Mouse (Mus musculus) ES-E14 (cell line): ENCODE measurements around the gene Nrbp1. TPM values are rescaled to one million over a fixed set of nuclear protein-coding genes. Genes with fewer than 3 reads are reported as not detected.
A peak's percentile ranks its signal among the peaks of the same experiment; 100 is the strongest.

Experiments used
- DNase-seq: peaks from one replicate; pipeline ENCODE4 v3.0.0-alpha.2; 2013; ENCODE audit warnings: low read depth, low spot score
- H3K27ac ChIP-seq: 2 replicates; pipeline ENCODE4 v1.5.1; 2012; ENCODE audit warnings: low read depth, mild to moderate bottlenecking, low read length, moderate library complexity, mixed read lengths; ENCODE audit not compliant: poor library complexity, insufficient read depth, severe bottlenecking
- H3K36me3 ChIP-seq: 2 replicates; pipeline ENCODE4 v1.6.1; 2012; ENCODE audit warnings: mild to moderate bottlenecking, low read length, moderate library complexity, mixed read lengths; ENCODE audit not compliant: control insufficient read depth, poor library complexity, insufficient read depth, severe bottlenecking
- H3K4me1 ChIP-seq, 2 experiments: fragments of 150-350 bp in 1 of 2; sonication (generic) in 1 of 2; 2 replicates each; pipeline ENCODE4 v1.6.1; 2012; ENCODE audit warnings: low read length in 2 of 2, mild to moderate bottlenecking in 1 of 2, mixed read lengths in 1 of 2; ENCODE audit not compliant: control insufficient read depth in 2 of 2, insufficient read depth in 2 of 2, poor library complexity in 1 of 2
- H3K4me3 ChIP-seq, 2 experiments: fragments of 150-350 bp in 1 of 2; sonication (generic) in 1 of 2; 2 replicates each; pipeline ENCODE4 v1.5.1; 2012; ENCODE audit warnings: low read length in 2 of 2, low read depth in 1 of 2, mild to moderate bottlenecking in 1 of 2, mixed read lengths in 1 of 2; ENCODE audit not compliant: insufficient read depth in 1 of 2, poor library complexity in 1 of 2, severe bottlenecking in 1 of 2
- H3K9ac ChIP-seq: 2 replicates; pipeline ENCODE4 v1.6.1; 2012; ENCODE audit warnings: low read depth, mild to moderate bottlenecking, low read length, mixed read lengths; ENCODE audit not compliant: poor library complexity, insufficient read depth, severe bottlenecking
- H3K9me3 ChIP-seq: fragments of 150-350 bp; sonication (generic); 2 replicates; pipeline ENCODE4 v1.6.1; 2012; ENCODE audit warnings: low read depth, mild to moderate bottlenecking, low read length; ENCODE audit not compliant: control insufficient read depth, insufficient read depth
- CHD2 ChIP-seq: IDR thresholded peaks from 2 replicates; pipeline ENCODE4 v1.6.1; 2014; ENCODE audit warnings: mild to moderate bottlenecking, low read depth, low read length, inconsistent platforms
- HCFC1 ChIP-seq: IDR thresholded peaks from 2 replicates; pipeline ENCODE4 v1.6.1; 2012; ENCODE audit warnings: low read length, inconsistent platforms, borderline replicate concordance; ENCODE audit not compliant: insufficient read depth
- MAFK ChIP-seq: IDR thresholded peaks from 2 replicates; pipeline ENCODE4 v1.6.1; 2014; ENCODE audit warnings: mild to moderate bottlenecking, low read depth, low read length, inconsistent platforms; ENCODE audit not compliant: insufficient read depth
- ZC3H11A ChIP-seq: IDR thresholded peaks from 2 replicates; pipeline ENCODE4 v1.6.1; 2012; ENCODE audit warnings: low read depth, mild to moderate bottlenecking, inconsistent platforms, low read length, borderline replicate concordance
- ZNF384 ChIP-seq: IDR thresholded peaks from 2 replicates; pipeline ENCODE4 v1.6.1; 2012; ENCODE audit warnings: low read depth, low read length, inconsistent platforms
- in situ Hi-C, 2 experiments: fragments of 600-800 bp; cut with MboI; formaldehyde crosslinking; loops; one replicate each; pipeline ENCODE4 v1.15.1; 2025; ENCODE audit warnings: low sequenced_read_pairs in 2 of 2, inconsistent platforms in 1 of 2; ENCODE audit not compliant: unreplicated experiment in 2 of 2
- total RNA-seq: library from RNA; depleted of rRNA; stranded (reverse); fragments of 300-350 nt; gene quantifications from 2 replicates; pipeline ENCODE4 v1.2.3, GENCODE M21; 2012

Nrbp1 gene
- total RNA-seq, 1 experiment = 53.1 TPM

DNA sequence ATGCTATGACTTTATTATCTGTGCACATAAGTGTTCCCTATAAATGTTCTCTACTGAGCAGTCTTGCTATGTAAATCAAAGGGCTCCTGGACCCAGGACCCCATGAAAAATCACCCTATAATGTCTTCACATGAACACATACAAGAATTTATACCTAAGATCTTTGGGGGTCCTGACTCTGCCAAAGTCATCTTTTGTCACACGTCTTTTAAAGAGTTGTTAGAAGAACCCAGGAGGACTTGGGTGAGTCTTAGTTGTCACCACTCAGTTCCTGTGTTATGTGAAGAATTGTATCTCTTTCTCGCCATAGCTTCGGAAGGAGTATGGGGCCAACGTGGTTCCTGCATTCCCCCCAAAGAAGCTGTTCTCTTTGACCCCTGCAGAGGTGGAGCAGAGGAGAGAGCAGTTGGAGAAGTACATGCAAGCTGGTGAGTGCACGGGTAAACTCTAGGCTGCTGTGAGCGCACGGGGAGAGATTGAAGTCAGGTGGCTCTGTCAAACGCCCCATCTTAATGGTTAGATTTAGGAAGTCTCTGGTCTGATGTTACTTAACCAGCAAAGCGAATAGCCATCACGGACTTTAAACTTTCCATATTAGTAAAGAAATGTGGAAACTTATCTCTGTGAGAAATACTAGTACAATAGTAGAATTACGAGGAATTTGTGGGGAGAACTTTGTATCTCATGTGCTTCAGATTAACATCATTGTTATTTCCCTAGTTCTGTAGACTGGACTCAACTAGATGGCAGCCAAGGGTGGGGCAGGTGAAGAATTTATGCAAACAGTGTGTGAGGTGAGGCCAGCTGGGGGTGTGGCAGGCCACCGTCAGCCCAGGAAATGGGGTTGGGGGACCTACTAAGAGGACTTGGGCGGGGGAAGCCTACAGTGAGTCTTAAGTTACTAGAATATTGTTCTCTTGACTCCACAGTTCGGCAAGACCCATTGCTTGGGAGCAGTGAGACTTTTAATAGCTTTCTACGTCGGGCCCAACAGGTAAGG is 45.9 kb upstream of the Nrbp1 start:
- Histone ChIP-seq H3K9me3 (no peaks in the 10 kb centered on the region), H3K27ac (peak overlapping the region; percentile 45; the same call in 1 of the 2 replicates), H3K4me1 (peaks cover 9 to 12% of the 10 kb centered on the region in 2 experiments), H3K36me3 (peaks cover 58% of the 10 kb centered on the region), H3K9ac (peak overlapping the region; percentile 32; the same call in 1 of the 2 replicates), H3K4me3 (peak overlapping the region in 1 of 2 experiments; percentile 92; a peak in 2 of 4 replicates)
- no peak for DNase-seq
- TF ChIP-seq HCFC1 (no peak), ZNF384 (no peak), CHD2 (no peak), MAFK (no peak), ZC3H11A (no peak)
- in situ Hi-C loops = no loop called here

DNA sequence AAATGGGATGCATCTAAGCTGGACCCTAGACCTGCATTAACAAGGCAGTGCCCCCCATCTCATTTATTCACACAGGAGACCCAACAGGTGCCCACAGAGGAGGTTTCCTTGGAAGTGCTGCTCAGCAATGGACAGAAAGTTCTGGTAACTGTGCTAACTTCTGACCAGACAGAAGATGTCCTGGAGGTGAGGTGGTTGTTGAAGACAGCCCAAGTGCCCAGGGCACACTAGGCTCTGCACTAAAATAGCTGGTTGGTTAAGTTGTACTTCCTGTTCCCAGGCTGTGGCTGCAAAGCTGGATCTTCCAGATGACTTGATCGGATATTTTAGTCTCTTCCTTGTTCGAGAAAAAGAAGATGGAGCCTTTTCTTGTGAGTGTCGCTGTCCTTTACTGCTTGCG is 45.0 kb upstream of the Nrbp1 start:
- peaks cover 9 to 12% of the 10 kb centered on the region in 2 experiments for H3K4me1 ChIP-seq
- in situ Hi-C loops = no loop called here
- peaks cover 55% of the 10 kb centered on the region for H3K36me3 ChIP-seq
- no peak for TF ChIP-seq ZC3H11A
- TF ChIP-seq HCFC1 = no peak
- TF ChIP-seq MAFK = no peak
- no peak for TF ChIP-seq CHD2
- no peak for TF ChIP-seq ZNF384
- H3K9ac ChIP-seq = no peak overlapping the region
- no peak overlapping the region for H3K27ac ChIP-seq
- no peaks in the 10 kb centered on the region for H3K9me3 ChIP-seq
- no peak for DNase-seq
- no peak overlapping the region for H3K4me3 ChIP-seq

DNA sequence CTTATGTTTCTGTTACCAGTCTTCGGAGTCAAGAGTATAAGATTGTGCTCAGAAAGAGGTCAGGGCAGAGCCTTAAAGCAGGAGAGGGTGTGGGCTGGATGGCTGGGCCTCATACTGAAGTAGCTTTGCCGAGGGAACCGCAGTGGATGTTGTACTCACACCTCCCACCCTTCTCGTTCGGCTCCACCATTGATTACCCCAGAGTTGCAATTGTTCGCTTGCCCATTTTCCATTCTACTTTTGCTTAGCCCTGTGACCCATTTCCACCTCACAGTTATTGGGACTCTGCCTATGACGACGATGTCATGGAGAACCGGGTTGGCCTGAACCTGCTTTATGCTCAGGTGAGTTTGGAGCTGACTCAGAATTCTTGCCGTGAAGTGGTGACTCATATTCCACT is 44.5 kb upstream of the Nrbp1 start:
- Histone ChIP-seq H3K36me3 (peaks cover 50% of the 10 kb centered on the region), H3K4me1 (peaks cover 11 to 12% of the 10 kb centered on the region in 2 experiments), H3K9me3 (no peaks in the 10 kb centered on the region), H3K9ac (no peak overlapping the region), H3K27ac (no peak overlapping the region), H3K4me3 (no peak overlapping the region)
- no peak for DNase-seq
- TF ChIP-seq ZNF384 (no peak), MAFK (no peak), HCFC1 (no peak), ZC3H11A (no peak), CHD2 (no peak)
- in situ Hi-C loops = no loop called here

DNA sequence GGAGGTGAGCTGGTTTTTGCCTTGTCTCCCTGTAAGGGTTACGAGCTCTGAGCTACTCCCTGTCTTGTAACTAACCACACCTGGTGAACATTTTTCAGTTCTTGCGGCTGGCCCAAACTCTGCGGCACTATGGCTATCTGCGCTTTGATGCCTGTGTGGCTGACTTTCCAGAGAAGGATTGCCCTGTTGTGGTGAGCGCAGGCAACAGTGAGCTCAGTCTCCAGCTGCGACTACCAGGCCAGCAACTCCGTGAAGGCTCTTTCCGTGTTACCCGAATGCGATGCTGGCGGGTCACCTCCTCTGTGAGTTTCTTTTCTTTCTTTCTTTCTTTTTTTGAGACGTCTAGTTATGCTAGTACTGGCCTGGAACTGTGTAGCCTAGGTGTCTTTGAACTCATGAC is 43.6 kb upstream of the Nrbp1 start:
- H3K4me1 ChIP-seq = peaks cover 11 to 12% of the 10 kb centered on the region in 2 experiments
- no peak for TF ChIP-seq CHD2
- TF ChIP-seq MAFK = no peak
- no peak for TF ChIP-seq ZC3H11A
- no peak for TF ChIP-seq ZNF384
- TF ChIP-seq HCFC1 = no peak
- H3K9me3 ChIP-seq = no peaks in the 10 kb centered on the region
- no peak overlapping the region for H3K9ac ChIP-seq
- no peak for DNase-seq
- H3K4me3 ChIP-seq = no peak overlapping the region
- peaks cover 48% of the 10 kb centered on the region for H3K36me3 ChIP-seq
- in situ Hi-C loops = no loop called here
- no peak overlapping the region for H3K27ac ChIP-seq
